Mouse (Mus musculus): Measurements from ENCODE around the gene Cxcr4.

DNA sequence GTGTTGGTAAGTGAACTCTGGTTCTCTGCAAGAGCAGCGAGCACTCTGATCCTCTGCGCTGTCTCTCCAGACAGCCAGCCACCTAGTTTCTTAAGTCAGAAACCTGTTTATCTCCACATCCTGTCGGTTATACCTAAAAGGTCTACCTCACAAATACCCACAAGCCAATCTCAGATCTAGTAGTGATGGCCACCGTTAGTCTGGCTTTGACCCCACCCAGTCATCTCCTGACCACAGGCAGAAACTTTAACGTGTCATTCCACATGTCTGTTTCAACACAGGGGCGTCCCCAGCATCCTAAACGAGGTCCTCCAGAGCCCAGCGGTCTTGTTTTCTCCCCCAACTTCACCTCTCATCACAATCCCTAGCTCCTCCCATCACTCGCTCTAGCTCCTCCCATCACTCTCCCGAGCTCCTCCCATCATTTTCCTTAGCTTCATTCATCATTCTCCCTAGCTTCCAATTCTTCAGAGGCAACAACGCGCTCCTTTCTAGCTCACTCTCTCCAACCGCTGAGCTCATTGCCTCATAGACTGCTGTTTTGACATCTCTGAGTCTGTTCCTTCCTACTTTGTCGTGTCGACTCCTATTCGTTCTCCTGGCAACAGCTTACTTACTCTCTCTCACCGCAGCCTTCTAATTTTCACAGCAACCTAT is 22.0 kb downstream of the Cxcr4 start:
- TF ChIP-seq CTCF (IDR thresholded peaks at IDR 0.05; ENCODE audit: borderline replicate concordance, insufficient read depth, low read depth, low read length) = no peak
- no peak for TF ChIP-seq POLR2A (IDR thresholded peaks at IDR 0.05; ENCODE audit: borderline replicate concordance, insufficient read depth, low read length)
